Mouse (Mus musculus) frontal cortex, postnatal 10 days (tissue): Measurements from ENCODE around the gene Pepd.

Experiments
- DNase-seq, 2 experiments: peaks; one replicate each; pipeline ENCODE4 v3.0.0; 2022; ENCODE audit warnings: low spot score in 2 of 2, mixed read lengths in 1 of 2

Gene Pepd

GRCm38 (mm10) chr7:35027801-35028420, 115.7 kb downstream of the Pepd start:
- DNase-seq, result no peak

DNA sequence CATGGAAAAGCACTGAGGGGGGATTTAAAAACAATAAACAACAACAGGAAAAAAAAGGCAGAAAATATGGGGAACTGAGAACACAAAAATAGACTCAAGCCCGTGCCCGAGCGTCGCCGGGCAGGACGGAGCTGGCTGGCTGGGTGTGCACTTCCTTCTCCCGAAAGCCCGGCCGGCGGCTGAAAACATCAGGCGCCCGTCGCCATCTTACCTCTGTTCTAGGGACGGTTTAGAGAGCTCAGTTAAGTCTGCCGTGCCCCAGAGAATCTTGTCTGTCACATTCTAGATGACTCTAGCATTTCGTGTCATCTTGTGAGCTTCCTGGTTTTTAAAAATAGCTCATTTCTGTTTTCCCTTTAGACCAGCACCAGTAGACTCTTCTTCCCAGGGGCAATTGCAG, 116.4 kb downstream of the Pepd start:
- no peak for DNase-seq

DNA sequence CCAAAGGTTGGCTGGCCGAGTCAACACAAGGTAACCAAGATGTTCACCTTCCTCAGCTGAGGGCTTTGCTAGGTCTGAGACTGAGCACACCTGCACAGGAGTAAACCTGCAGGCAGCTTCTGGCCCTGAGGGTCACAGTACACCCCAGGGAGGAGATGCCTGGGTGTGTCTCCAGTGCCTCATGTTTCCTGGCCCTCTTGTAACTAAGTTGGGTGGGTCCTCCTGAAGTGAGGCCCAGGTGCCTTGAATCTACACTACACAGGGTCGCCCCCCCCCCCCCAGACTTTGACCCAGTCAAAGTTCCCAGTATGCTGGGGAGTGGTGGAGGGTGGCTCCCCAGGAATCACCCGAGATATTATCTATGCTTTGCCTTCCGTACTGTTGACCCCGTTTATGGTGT, 117.0 kb downstream of the Pepd start:
- no peak for DNase-seq

DNA sequence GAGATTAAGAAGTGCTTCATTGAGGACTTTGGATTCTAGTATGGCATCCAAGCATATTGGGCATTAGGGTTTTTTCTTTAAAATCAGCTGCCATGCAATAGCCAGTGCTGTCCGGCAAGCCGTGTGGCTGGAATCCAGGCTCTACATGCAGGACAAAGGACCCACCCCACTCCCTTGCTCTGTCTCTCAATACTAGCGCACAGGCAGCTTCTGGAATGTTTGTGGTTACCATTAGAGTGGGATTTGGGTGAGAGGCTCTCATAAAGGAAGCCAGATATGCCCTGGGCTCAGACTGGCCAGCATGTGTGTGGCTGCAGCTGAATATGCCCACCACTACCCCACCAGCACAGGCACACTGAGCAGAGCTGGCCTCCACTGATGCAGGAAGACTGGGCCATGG, 117.5 kb downstream of the Pepd start:
- DNase-seq, result no peak

GRCm38 (mm10) chr7:35030567-35030966, 118.4 kb downstream of the Pepd start:
- no peak for DNase-seq

DNA sequence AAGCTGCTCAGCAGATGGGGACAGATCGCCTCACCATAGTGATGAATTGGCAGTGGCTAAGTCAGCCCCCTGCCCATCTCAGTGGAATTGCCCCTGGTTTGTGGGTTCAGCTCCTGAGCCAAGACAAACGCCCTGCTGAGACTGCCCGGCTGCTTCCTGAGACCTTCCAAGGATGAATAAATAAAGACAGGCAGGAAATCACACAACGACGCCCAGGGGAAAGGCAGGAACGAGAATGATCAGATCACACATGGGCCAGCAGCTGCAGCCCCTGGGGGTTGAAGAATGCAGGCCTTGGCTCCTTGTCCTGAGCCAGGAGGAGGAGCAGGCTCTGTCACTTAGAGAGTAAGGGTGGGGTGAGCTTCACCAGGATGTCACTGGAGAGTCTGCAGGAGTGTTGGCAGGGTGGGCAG, 123.0 kb downstream of the Pepd start:
- no peak for DNase-seq

DNA sequence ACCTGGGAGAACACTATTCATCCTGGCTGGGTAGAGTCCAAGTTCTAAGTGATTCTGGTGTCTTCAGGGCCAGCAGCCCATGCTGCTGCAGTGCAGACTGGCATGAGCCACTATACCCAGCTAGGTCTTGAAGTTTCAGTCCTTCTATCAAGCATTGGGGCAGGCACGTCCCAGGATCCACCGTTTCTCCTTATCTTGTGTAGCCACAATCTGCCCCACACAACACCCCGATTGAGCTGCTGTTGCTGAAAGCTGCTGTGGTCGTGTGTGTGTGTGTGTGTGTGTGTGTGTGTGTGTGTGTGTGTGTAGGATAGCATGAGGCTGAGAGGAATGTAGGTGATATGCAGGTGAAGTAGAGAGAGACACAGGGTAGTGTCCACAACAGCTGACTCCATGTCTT, 123.4 kb downstream of the Pepd start:
- no peak for DNase-seq

DNA sequence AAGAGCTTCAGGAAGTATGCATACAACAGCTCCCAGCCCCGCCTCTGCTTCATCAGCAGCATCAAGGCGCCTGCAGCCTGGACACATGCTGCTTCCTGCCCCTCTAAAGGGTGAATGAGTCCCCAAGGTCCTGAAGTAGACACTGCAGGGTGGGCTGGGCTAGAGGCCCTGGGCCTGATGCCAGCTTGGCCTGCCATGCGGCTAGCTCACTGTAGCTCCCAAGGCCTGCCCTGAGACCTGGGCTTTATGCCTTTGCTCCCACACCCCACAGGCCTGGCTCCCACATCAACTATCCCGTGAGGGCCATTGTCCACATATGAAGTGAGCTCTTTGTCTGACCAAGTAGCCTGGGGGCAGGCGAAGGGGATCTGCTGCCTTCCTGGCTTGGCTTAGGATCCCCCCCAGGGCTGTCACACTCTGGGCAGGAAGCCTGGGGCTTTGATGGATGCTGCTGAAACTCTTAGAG, 124.1 kb downstream of the Pepd start:
- DNase-seq, result peak in 1 of 2 experiments; percentile 43

GRCm38 (mm10) chr7:35037408-35037807, 125.2 kb downstream of the Pepd start:
- no peak for DNase-seq

DNA sequence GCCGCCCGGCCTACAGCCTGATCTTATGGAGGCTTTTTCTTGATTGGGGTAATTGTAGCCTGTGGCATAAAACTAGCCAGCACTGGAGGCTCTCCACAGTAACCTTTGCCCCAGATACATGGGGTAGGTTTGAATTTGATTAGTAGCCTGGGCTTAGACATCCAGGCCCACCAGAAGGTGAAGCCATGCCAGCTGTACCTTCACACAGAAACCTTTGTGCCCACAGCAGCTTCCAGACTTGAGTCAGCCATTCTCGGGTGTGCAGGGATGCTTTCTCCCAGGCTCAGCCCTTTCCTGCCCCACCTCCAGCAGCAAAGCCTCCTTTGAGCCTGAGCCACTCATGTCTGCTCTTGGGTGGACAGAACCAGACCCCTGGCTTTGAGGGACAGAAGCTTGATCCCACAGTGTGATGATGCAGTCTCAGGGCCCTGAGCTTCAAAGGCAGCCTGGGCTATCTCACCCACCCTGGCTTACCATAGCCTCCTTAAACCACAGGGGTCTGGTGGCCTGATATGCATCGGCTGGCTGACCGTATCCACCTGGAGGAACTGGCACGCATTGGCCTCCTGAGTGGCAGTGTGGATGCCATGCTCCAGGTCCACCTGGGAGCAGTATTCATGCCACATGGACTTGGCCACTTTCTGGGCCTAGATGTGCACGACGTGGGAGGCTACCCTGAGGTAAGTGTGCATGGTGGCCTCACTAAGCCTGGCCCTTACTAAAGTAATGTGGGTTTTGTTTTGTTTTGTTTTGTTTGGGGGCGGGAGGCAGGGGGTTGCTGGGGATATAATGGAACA, 128.2 kb downstream of the Pepd start:
- DNase-seq, result no peak

GRCm38 (mm10) chr7:35041286-35042208, 129.4 kb downstream of the Pepd start:
- DNase-seq, result no peak

GRCm38 (mm10) chr7:35042209-35042554, 130.0 kb downstream of the Pepd start:
- no peak for DNase-seq

GRCm38 (mm10) chr7:35042759-35043217, 130.6 kb downstream of the Pepd start:
- no peak for DNase-seq

- no peak for DNase-seq
Measured at GRCm38 (mm10) chr7:35043266-35043817, 131.2 kb downstream of the Pepd start.

GRCm38 (mm10) chr7:35044719-35045118, 132.5 kb downstream of the Pepd start:
- no peak for DNase-seq

- DNase-seq, result no peak
Measured at GRCm38 (mm10) chr7:35046091-35046490, 133.9 kb downstream of the Pepd start.

GRCm38 (mm10) chr7:35050540-35050939, 138.4 kb downstream of the Pepd start:
- DNase-seq, result no peak

GRCm38 (mm10) chr7:35053161-35053560, 141.0 kb downstream of the Pepd start:
- no peak for DNase-seq

DNA sequence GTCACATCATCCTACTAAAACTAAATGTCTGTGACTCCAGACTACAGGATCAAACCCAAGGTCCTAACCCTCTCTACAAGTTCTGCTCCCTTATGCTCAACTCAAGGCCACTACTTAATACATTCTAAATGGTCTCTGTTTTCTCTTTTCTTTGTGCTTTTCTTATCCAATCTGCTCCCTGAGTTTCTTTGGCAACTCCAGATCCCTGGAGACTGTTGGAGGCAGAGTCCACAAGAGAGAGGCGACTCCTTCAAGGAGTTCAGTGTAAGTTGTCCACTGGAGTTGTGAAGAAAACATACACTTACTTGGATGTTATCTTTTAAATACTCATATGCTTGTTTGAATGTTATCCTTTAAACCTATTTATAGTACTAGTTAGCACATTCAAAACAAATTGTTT, 142.1 kb downstream of the Pepd start:
- DNase-seq, result no peak

DNA sequence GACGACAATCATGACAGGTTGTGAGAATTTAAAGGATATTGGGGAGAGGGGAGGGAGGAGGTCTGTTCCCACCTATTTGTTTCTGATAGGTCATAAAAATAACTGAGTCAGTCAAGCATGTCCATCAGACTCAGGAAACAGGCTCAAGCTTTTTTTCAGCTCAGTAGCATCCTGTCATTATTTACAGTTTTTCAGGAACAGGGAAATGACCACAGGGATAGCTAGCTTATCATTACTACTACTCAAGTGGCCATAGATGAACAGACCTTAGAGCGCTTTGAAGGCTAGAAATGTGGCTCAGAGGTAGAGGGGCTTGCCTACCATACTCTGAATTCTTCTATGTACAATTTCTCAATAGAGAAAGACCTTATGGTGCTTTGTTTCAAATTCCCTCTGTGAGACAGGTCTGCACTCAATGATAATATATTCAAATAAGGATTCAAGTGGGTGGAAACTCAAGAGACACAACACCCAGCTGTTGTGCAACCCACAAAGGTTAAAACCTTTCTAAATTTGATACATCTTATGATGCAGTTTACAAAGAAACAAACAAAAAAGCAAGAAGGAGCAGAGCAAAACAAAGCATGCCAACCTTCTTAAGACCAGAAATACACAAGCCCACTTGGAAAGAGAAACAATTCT, 142.9 kb downstream of the Pepd start:
- DNase-seq, result no peak
